Mouse (Mus musculus): ENCODE measurements around the gene Srsf6.
"Not testable (repeated sequence)": the region's sequence is repeated elsewhere in the genome, so short reads cannot be mapped to it uniquely, and the experiment has no call there.

The Srsf6 gene

DNA sequence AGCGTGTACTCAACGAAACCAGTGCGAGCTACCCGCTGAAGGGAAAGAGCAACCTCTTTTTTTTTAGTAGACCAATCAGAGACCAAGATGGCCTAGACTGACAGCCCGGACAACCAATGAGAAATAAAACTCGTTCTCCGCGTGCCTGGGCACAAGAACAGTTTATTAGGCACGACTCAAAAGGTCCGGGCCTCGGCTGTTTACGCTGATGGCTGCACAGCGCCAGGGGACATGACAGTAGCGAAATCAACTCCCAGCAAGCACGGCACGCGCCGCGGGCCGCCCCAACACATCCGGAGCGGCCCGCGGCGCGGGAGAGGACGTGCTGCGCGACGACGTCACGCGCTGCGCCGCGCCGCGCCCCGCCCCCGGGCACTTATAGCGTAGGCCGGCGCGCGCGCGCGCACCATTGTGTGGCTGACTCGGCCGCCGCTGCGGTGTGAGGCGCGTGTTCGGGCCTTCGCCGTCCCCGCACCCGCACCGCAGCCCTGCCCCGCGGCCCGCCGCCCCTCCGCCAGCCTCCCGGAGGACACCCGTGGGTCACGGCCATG lies at the start of gene Srsf6:
Gene Srsf6 (plus strand): TSS at position 406 of the 551 bp plus-strand sequence.
- peak; percentile 91 to 95 for DNase-seq

DNA sequence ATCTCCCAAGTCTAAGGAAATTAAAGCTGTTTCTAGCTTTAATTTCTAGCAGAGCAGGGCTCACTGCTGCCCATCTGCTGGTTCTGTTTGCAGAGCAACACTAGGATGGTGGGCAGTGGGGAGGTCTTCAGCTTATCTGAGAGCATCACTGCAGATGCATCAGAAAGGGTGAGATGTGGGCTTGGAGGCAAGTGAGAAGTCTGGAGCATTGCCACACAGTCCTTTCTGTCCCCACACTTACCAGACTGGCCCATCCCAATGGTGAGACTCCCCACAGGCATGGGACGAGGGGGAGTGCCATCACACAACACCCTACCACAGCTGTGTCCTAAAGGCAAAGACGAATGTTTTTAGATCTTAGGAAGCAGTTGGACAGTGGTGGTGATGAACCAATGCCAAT lies 47.2 kb upstream of the Srsf6 start:
- DNase-seq: no peak

DNA sequence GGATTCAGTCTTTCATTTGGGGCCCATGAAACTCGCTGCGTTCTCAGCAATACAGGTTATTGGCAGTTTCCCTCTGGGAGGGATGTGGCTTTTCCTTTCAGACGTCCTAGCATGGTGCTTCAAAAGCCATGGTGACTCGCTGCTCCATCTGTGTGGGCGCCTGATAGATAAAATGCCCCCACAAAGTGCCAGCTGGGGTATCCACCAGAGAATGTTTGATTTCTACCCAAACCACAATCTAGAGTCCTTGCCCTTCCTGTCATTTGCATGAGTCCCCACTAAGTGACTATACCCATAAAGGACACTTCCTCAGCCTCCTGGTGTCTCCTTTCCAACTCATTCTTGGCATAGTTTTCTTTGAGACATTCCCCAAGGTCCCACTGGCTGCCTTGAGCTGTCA lies 44.2 kb upstream of the Srsf6 start:
- DNase-seq: no peak

DNA sequence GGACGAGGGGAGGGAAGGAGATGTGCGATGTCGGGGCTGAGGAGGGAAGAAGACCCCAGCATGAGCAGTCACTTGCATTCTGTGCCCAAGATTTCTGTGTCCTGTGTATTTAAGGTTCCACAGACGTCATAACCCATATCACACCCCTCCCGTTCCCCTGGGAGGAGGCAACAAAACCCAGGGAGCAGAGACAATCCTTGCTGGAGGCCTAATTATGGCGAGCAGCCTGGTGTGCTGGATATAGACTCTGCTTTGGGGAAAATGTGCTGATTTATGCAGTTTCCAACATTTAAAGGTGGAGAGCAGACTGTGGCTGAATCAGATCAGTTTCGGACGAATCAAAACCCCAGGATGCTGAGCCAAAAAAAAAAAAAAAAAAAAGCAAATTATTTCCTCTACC lies 42.7 kb upstream of the Srsf6 start:
- DNase-seq: no peak

DNA sequence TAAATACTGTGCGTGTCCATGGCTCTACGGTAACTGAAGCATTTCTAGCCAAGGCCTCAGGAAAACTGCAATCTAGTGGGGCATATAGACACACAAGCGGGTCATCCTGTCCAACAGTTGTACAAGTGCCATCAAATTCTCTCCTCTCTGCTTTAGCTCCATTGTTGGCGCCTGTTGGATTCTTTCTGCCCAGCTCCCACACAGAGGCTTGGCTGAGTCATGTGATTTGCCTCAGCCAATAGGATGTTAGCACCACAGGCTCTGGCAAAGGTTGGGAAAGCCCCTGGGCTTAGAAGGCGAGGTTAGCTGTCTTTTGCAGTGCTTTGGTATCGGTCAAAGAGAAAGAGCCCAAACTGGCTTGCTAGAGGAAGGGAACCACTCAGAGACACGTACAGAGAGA lies 42.1 kb upstream of the Srsf6 start:
- no peak for DNase-seq

DNA sequence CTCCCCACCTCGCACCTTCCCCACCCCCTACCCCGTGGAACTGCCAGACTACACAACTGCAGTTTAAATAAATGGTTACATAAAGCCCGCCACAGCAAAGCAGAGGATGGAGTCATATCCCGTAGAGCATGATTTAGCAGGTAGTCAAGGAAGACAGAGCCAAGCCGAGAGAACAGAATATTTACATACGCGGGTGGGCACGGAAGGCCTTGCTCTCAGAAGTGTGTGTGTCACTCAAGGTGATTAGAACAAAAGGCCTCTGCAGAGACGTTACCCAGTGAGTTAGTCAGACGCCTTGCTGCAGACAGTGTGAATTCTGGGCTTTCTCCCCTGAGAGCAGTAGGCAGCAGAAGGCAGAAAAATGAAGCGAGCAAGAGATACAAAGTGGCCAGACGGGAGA lies 41.6 kb upstream of the Srsf6 start:
- no peak for DNase-seq

DNA sequence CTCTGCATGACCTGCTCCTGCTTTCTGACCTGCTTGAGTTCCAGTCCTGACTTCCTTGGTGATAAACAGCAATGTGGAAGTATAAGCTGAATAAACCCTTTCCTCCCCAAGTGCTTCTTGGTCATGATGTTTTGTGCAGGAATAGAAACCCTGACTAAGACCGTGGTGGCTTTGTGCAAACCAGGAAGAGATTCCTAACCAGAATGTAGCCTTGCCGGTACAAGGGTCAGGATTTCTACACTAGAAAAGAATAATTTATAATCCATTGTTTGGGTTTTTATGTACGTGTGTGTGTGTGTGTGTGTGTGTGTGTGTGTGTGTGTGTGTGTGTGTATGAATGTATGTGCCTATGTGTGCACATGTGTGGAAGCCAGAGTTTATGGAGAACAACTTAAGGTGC lies 38.3 kb upstream of the Srsf6 start:
- DNase-seq: not testable (repeated sequence)

DNA sequence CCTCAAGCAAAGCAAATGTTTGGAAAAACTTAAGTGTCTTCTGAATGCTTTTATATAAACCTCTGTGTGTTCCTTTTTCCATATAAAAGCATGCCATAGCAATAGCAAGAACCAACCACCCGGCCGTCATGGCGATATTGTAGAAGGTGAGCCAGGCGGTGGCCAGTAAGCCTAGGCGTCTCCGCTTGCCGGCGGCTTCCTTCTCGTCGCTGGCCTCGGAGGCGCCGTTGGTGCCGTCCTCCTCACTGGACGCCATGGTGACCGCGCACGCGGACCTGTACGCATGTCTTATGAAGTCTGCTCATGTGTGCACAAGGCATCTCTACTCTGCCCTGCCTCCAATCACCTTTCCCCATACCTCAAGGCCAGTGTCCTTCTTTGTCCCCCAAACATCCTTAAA lies 32.1 kb upstream of the Srsf6 start:
- not testable (repeated sequence) for DNase-seq

DNA sequence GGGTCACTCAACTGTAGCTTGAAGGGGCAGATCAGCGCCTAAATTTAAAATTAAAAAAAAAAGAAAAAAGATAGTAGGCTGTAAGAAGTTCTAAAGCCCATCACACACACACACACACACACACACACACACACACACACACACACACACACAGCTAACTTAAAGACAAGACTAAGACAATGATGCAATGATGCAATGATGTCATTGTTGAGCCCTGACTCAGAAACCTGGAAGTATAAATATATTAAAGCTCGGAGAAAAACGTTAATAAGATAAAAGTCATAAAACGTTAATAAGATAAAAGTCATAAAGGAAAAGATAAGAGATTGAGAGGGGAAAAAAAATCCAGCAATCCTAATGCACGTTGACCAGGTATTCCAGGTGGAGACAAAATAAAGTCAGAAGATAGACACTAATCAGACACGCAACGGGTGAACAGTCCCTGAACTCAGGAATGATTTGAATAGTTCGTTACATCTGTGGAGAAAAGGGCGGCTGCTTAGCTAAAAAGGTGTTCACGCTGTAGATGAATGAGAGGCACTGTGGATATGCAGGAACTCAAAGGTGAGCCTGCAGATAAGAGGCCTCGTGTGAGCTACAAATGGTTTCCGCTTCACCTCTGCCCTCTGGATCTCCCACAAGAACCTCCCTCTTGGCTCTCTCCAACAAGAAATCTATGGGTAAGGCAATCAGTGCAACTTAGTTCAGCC lies 31.3 kb upstream of the Srsf6 start:
- no peak for DNase-seq

DNA sequence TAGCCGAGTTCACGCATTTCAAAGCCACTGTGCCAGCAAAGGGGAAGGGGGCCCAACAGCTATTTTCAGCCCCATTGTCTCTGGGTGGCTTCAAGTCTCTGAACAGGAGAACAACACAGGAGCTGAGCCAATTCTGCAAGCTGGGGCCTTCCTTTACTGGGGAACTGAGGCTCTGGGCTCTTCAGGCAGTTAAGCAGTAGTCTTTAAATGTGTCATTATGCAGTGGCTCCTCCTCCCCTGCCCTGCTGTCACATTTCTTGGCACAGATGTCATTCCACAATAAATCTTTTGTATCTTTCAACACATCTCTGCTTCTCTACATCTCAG lies 30.8 kb upstream of the Srsf6 start:
- DNase-seq: no peak

DNA sequence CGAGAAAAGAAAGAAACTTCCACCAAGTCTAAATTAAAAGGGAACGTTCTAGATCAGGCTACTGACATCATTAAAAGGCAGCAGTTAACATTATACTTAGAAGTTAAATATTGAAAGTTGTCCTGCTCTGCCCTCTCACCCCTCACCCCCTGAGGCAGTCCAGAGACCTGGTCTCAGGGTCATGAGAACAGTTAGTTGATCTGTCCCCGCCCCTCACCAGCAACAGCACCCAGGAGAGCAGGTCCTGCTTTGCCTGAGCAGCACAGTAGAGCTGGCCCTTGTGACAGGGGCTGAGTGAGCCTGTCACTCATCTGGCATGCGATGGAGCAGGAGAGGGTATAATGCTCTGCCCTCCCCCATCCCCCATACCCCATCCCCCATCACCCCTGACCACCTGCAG lies 25.4 kb upstream of the Srsf6 start:
- DNase-seq: peak; percentile 81 to 94

DNA sequence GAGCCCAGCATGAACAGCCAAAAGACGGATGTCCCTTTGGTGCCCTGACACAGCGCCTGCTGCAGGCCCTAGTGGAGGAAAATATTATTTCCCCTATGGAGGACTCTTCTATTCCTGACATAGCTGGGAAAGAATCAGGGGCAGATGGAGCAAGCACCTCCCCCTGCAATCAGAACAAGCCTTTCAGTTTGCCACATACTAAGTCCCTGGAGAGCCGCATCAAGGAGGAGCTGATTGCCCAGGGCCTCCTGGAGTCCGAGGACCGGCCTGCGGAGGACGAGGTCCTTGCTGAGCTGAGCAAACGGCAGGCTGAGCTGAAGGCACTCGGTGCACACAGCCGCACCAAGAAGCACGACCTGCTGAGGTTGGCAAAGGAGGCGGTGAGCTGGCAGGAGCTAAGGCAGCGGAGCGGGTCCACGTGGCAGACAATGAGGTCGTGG lies 23.3 kb upstream of the Srsf6 start:
- DNase-seq: peak; percentile 65 to 88

DNA sequence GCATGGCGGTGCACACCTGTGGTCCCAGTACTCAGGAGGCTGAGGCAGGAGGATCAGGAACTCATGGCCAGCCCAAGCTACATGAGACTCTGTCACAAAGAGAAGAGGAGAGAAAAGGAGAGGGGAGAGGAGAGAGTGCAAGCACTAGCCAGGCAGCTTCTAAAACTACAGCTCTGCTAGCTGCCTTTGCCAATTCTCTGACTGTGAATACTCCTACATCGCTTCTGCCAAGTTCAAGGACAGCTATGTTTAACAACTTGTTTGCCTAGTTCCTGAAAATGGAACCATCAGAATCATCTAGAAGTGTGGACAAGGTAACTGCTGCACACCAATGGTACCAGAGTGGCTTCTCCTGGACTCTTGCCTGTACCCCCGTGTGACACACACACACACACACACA lies 17.3 kb upstream of the Srsf6 start:
- DNase-seq: no peak

DNA sequence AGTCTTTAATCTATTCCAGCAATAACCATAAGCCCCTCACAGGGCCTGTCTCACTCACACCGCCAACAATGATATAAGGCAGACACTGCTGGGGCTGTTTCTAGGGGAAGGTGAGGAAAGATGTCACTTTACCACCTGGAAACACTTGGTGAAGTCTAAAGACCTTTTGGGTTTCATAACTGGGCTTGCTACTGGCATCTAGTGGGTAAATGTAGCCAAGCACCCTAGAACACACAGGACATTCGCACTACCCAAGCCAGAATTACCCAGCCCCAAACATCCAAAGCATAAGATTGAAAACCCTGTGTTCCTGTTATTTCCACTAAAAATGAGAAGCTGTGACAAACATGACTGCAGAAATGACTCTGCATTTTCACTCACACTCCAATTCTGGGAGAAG lies 16.8 kb upstream of the Srsf6 start:
- DNase-seq: peak; percentile 37 to 44

DNA sequence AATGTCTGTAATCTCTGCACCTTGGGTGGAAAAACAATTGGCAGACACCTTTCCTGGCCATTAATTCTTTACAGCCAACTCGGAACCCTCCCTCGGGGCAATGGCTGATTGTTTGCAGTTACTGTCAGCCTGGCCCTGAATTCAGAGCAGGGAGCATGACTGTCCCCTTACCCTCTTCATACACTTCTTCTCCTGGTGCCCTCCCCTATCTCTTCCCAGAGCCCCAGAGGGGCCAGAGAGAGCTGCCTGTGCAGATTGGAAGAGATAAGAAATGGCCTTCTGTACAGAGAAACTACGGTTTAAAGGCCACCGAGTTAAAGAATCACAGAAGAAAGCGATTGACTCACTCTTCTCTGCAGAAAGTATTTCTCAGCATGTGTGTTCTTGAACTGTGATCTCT lies 11.4 kb upstream of the Srsf6 start:
- DNase-seq: peak in 1 of 2 experiments; percentile 2

DNA sequence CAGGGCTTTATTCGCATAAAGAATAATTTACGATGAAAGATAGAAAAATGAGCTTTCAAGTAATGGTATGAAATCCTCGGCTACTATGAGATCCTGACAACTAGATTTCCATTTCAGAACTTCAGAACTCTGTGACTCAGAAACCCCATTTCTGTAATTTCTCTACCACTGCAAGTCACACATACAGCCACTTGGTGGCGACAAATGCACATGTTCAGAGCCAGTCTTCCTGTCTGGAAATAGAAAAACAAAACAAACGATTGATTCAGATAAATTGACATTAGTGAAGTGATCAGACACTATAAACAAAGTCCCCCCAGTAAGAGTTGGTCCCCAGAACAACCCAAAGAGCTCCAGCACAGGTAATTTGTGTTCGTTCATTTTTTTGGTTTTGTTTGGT lies 9.1 kb upstream of the Srsf6 start:
- peak; percentile 54 to 71 for DNase-seq

DNA sequence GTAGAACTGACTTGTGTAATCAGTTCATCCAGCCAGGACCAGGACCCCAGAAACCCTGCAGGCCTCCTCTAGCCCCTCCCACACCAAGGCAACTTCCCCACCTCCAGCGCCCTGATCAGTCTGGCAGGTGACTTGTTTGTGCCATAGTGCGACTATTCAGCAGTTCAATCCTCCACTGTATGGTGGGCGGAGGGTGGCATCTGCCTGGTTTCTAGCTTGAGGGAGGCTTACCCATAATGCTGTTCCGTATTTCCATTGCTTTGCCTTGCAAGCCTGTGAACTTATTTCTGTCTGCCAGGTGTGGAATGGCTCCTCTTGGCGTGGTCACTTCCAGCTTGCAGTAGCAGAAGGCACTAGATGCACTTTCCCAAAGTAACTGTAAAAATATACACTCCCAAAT lies 8.5 kb upstream of the Srsf6 start:
- DNase-seq: peak in 1 of 2 experiments; percentile 20

DNA sequence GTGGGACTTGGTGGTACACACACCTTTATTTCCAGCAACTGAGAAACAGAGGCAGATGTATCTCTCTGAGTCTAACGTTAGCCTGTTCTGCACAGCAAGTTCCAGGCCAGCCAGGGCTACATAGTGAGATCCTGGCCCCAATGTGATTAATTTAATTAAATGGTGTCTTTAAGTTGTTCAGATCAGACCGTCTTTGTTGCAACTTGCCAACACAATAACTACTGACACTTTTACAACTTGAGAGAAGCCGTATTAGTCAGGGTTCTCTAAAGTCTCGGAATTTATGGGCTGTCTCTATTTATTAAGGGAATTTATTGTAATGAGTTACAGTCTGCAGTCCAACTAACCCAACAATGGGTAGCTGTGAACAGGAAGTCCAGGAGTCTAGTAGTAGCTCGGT lies 7.2 kb upstream of the Srsf6 start:
- DNase-seq: peak in 1 of 2 experiments; percentile 2

DNA sequence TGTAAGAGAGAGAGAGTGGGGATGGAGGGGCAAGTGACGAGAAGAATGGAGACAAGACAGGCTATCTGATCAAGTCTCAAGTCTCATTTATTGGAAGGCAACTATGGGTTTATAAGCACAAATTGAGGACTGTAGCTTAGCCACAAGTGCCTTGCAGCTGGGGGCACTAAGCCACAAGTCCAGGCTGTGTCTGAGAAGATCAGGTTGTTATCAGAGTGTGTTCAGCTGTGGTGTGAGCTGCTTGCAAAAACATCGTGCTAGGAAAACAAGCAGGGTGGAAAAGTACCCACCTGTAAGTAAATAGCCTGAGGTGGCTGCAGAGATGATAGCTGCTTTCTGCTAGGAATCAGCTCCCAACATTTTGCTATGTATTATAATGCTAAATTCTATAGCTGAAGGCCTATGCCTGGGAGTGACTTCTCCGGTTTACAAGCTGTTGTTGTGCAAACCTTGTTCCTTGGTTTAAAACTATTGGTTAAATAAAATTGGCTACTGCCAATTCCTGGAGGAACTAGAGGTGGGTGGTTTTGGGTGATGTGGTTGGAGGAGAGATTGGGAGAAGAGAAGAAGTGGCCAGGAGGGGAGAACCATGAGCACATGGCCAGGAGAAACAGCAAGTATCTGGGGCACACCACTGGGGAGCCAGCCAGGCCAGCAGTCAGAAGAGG lies 3.3 kb upstream of the Srsf6 start:
- DNase-seq: no peak

DNA sequence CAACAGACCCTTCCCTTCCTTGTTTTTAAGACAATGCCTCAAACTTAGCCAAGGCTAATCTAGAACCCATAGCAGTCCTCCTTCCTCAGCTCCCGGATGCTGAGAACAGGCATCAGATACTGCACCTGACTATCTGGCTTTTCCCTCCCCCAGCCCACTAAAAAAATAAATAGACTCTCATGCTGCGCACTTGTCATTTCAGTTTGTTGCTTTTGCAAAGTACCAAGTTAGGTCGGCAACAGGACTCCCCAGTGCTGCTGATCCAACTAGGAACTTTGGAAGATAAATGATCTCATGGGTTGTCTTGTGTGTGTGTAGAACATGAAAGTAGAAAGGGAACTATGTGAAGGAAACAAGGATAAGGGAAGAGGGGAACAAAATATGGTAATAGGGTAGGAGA lies 1.6 kb upstream of the Srsf6 start:
- DNase-seq: no peak

DNA sequence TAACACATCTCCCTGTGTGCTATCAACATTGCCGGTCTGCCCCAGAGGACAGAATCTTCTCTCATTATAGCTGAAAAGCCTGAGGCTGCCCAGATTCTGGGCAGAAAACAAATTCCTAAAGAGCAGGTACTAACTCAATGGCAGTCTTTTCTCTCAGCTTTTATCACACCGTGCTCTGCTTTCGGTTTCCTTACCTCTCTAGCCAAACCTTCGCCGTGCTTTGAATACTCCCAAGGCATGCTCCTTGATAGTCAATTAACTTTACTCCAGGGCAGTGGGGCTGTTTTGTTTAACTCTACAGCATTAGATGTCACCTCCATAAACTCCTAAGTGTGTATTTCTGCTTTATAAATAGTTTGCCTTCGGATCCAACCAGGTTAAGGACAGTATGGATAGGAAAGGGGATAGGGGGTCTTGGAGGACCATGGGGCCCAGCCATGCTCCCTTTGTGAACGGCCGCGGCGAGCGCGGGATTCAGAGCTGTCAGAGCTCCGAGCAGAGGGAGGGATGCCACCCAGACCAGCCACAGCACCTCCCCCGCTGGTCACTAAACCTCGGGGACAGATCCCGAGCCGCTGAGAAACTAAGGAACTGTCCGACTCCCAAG lies 709 bp upstream of the Srsf6 start:
- no peak for DNase-seq

DNA sequence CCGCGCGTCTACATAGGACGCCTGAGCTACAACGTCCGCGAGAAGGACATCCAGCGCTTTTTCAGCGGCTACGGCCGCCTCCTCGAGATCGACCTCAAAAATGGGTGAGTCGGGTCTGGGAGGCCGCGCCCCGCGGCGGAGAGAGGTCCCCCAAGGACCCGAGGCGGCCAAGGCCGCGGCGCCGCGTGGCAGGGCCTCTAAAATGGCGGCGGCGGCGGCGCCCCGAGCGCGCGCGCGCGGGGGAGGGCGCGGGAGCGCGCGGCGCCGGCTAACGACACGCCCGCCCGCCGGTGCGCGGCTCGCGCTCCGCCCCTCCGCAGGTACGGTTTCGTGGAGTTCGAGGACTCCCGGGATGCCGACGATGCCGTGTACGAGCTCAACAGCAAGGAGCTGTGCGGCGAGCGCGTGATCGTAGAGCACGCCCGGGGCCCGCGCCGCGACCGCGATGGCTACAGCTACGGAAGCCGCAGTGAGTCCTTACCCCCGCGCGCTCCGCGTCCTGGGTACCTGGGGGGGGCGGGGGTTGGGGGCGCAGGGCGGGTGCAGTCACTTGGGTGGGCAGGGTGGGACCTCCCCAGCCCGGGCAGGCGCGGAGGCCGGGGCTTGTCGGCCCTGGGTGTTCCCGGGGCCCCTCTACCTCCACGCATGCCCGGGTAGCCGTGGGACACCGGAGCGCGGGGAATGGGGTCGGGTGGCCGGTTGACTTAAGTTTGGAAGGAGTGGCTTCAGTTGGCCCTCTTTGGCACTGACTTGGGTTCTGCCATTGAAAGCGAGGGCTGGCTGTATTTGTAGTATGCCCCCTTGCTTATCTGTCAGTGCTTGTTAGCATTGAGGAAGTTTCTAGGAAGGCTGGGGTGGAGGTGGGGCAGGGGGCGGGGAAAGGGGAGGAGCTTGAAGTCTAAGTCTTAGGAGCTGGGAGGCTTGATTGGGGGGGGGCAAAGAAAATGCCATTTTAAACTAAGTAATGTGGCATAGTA lies 634 bp downstream of the Srsf6 start:
- DNase-seq: peak; percentile 62 to 85

DNA sequence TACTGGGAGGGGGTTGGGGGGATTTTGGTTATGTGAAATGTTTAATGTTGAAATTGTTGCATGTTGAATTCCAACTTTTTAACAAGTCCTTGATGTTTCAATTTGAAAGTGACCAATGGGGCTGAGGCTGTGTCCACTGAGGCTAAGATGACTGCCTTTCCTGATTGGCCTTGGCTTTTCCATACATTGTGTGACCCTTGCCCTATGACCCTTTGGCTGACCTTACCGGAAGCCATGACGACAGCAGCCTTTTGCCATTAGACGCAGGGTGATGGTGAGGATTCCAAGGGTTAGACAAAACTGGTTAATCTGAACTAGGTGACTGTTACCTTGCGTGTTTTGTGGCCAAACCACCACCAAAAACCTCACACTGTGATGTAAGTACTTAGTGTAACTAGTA lies 1.4 kb downstream of the Srsf6 start:
- DNase-seq: peak in 1 of 2 experiments; percentile 26
